Mouse (Mus musculus) bone marrow, adult 2 months (tissue): ENCODE data around the gene Sncb. TPM values are rescaled to one million over a fixed set of nuclear protein-coding genes. Genes with fewer than 3 reads are reported as not detected.
A peak's percentile ranks its signal among the peaks of the same experiment; 100 is the strongest.

Experiments used
- H3K27ac ChIP-seq: fragments of 200-500 bp; 2 replicates; pipeline ENCODE4 v1.5.1; 2012; ENCODE audit warnings: low read depth, mild to moderate bottlenecking, control low read depth, inconsistent platforms, low read length; ENCODE audit not compliant: control insufficient read depth, poor library complexity, insufficient read depth
- H3K4me1 ChIP-seq: fragments of 200-500 bp; 2 replicates; pipeline ENCODE4 v1.6.1; 2011; ENCODE audit warnings: low read length; ENCODE audit not compliant: control insufficient read depth, insufficient read depth
- H3K4me3 ChIP-seq: fragments of 200-500 bp; replicated peaks from 2 replicates; pipeline ENCODE3; 2011; ENCODE audit warnings: mild to moderate bottlenecking, low read depth, low read length, control low read depth; ENCODE audit not compliant: control insufficient read depth
- CTCF ChIP-seq: fragments of 200-500 bp; IDR thresholded peaks from 2 replicates; pipeline ENCODE4 v1.5.1; 2011; ENCODE audit warnings: low read length, control low read depth; ENCODE audit not compliant: control insufficient read depth, insufficient read depth
- POLR2A ChIP-seq: fragments of 200-500 bp; IDR thresholded peaks from 2 replicates; pipeline ENCODE4 v1.6.1; 2011; ENCODE audit warnings: low read depth, mild to moderate bottlenecking, control low read depth, low read length, borderline replicate concordance; ENCODE audit not compliant: control insufficient read depth
- WGBS: fragments of 180-500 bp; shearing (Covaris S2); methylation state at CpG from one replicate; pipeline ENCODE4 v1.1.7; 2018; 5-methylcytosine and 5-hydroxymethylcytosine counted together
- polyA plus RNA-seq: library from polyadenylated mRNA; stranded (reverse); fragments of >200 nt; gene quantifications from 2 replicates; pipeline ENCODE4 v1.2.4, GENCODE M21; 2011; ENCODE audit warnings: low replicate concordance; ENCODE audit not compliant: missing spikeins, insufficient read depth, insufficient read length

Gene Sncb
- polyA plus RNA-seq, 1 experiment, result not detected

DNA sequence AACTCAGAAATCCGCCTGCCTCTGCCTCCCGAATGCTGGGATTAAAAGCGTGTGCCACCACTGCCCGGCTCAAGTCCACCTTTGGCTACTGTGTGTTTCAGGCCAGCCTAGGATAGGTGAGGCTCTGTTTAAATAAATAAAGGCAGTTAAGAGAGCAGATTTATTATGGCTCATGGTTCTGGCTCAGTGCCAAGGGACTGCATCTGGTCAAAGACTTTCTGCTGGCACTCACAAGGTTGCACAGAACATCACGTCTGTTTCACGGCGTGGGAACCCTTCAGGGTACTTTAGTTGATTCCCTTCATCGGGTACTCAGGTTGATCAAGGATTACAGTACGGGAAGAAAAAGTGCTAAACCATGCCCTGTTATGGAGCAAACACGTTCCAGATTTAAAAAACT is 51.4 kb downstream of the Sncb start:
- WGBS, result 73% methylated on average over 10 of the region's 10 CpGs
- no peak overlapping the region for H3K27ac ChIP-seq
- no peak overlapping the region for H3K4me3 ChIP-seq
- no peaks in the 10 kb centered on the region for H3K4me1 ChIP-seq
- TF ChIP-seq CTCF, result no peak
- no peak for TF ChIP-seq POLR2A

DNA sequence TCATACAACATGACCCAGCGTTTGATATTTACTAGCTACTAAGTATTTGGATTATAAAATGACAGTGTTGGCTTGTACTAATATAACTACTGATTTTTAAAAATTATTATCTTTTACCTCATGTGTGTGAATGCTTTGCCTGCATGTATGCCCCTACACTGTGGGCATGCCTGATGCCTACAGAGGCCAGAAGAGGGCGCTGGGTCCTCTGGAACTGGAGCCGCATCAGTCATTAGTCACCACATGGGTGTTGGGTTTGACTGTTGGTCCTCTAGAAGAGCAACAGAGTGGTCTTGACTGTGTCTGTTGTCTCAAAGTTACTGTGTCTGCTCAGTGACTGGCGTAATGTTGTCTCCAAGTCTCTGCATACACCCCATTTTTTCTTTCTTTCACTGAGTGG is 52.0 kb downstream of the Sncb start:
- H3K27ac ChIP-seq, result no peak overlapping the region
- H3K4me3 ChIP-seq, result no peak overlapping the region
- H3K4me1 ChIP-seq, result no peaks in the 10 kb centered on the region
- TF ChIP-seq CTCF (peak; percentile 26; the same call in 1 of the 2 replicates), POLR2A (no peak)
- 35% methylated on average over 4 of the region's 4 CpGs for WGBS

DNA sequence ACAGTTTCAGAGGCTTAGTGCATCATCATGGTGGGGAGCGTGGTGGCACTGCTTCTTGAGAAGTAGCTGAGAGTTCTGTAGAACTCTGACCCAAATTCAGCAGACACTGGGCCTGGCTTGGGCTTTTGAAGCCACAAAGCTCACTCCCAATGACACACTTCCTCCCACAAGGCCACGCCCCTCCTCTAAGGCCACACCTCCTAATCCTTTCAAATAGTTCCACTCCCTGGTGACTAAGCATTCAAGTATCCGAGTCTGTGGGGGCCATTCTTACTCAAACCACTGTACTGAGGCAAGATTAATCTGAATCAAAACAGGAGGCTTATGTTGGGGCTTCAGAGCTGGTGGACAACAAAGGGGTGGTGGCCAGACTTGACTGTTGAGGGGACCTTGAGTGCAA is 55.5 kb downstream of the Sncb start:
- TF ChIP-seq POLR2A, result no peak
- TF ChIP-seq CTCF, result no peak
- Histone ChIP-seq H3K27ac (no peak overlapping the region), H3K4me1 (no peaks in the 10 kb centered on the region; the same call in 1 of the 2 replicates), H3K4me3 (no peak overlapping the region)
- WGBS, result 73% methylated on average over 3 of the region's 3 CpGs

Other genes starting within 250 kb of the Sncb start
- 17.9 and 24.8 TPM in 2 replicates for gene 4833439L19Rik, start 201.2 kb downstream of the Sncb start, polyA plus RNA-seq
- gene Arl10, start 191.6 kb downstream of the Sncb start, polyA plus RNA-seq, result 6.0 and 6.2 TPM in 2 replicates
- 9.5 and 16.1 TPM in 2 replicates for gene Nop16, start 176.5 kb downstream of the Sncb start, polyA plus RNA-seq
- 40.1 and 41.2 TPM in 2 replicates for gene Higd2a, start 176.4 kb downstream of the Sncb start, polyA plus RNA-seq
- gene Cltb, start 155.3 kb downstream of the Sncb start, polyA plus RNA-seq, result 19.8 TPM in 2 replicates
- gene Faf2, start 144.8 kb downstream of the Sncb start, polyA plus RNA-seq, result 14.6 and 26.3 TPM in 2 replicates
- 26.7 and 60.0 TPM in 2 replicates for gene Rnf44, start 72.7 kb downstream of the Sncb start, polyA plus RNA-seq
- gene Cdhr2, start 65.1 kb downstream of the Sncb start, polyA plus RNA-seq, result not detected in 2 replicates
- gene Gprin1, start 16.7 kb downstream of the Sncb start, polyA plus RNA-seq, result not detected in 2 replicates
- gene Eif4e1b, start 17.4 kb upstream of the Sncb start, polyA plus RNA-seq, result 3.1 TPM in 1 of 2 replicates, not detected in the other
- 11.8 and 12.0 TPM in 2 replicates for gene Tspan17, start 22.8 kb upstream of the Sncb start, polyA plus RNA-seq
- 0.79 and 1.4 TPM in 2 replicates for gene Unc5a, start 182.8 kb upstream of the Sncb start, polyA plus RNA-seq